In genomic region chr16:84775356-84775755, GRCm38 (mm10) we compare ENCODE assay signal across 10 mouse cellular contexts. TPM values are rescaled to one million over a fixed set of nuclear protein-coding genes. Genes with fewer than 3 reads are reported as not detected.
DNase-seq lines count a peak whose midpoint lies in the region; ATAC-seq and TF ChIP-seq lines count a peak whose summit lies in the region.
"Had no signal": no experiment of that assay in that cellular context is flagged by ENCODE, and none has a peak within 500 bp of the region (broad histone marks: within the 10 kb centered on the region; RNA-seq: fewer than 3 reads in every experiment).

No protein-coding gene starts in this region.

- no peak overlapping the region for H3K9ac ChIP-seq in heart, embryonic 15.5 days
- peak overlapping the region; percentile 61; the same call in 1 of the 2 replicates for H3K9ac ChIP-seq in forebrain, postnatal 0 days
- peak overlapping the region; percentile 95 for H3K9ac ChIP-seq in midbrain, embryonic 11.5 days (ENCODE audit: low read length)

- no peak for TF ChIP-seq CTCF in forebrain, postnatal 0 days (IDR thresholded peaks at IDR 0.05; ENCODE audit: low read depth)

- H3K4me3 ChIP-seq in heart, embryonic 15.5 days = peak overlapping the region; percentile 75
- H3K4me3 ChIP-seq in forebrain, postnatal 0 days (ENCODE audit: low read depth, low read length) = peak overlapping the region; percentile 63
- peak overlapping the region; percentile 77 for H3K4me3 ChIP-seq in midbrain, embryonic 11.5 days (ENCODE audit: low read depth, low read length)

- H3K4me1 ChIP-seq in heart, embryonic 15.5 days (replicated peaks) = peaks cover 15% of the 10 kb centered on the region; the same call in 1 of the 2 replicates
- H3K4me1 ChIP-seq in forebrain, postnatal 0 days (ENCODE audit: insufficient read depth) = peaks cover 6% of the 10 kb centered on the region; the same call in 1 of the 2 replicates
- peaks cover 3% of the 10 kb centered on the region; the same call in 1 of the 2 replicates for H3K4me1 ChIP-seq in midbrain, embryonic 11.5 days (ENCODE audit: control insufficient read depth, insufficient read depth, low read length)

- no peaks in the 10 kb centered on the region for H3K27me3 ChIP-seq in heart, embryonic 15.5 days
- no peaks in the 10 kb centered on the region for H3K27me3 ChIP-seq in forebrain, postnatal 0 days (ENCODE audit: insufficient read depth, low read length)
- H3K27me3 ChIP-seq in midbrain, embryonic 11.5 days (ENCODE audit: control insufficient read depth, insufficient read depth, low read length) = no peaks in the 10 kb centered on the region

- WGBS in heart, embryonic 15.5 days = 41% methylated on average over 11 of the region's 11 CpGs
- WGBS in forebrain, postnatal 0 days = 15% methylated on average over 11 of the region's 11 CpGs
- WGBS in midbrain, embryonic 11.5 days = 24% methylated on average over 11 of the region's 11 CpGs

- H3K36me3 ChIP-seq in heart, embryonic 15.5 days = no peaks in the 10 kb centered on the region
- H3K36me3 ChIP-seq in forebrain, postnatal 0 days (ENCODE audit: insufficient read depth) = no peaks in the 10 kb centered on the region
- H3K36me3 ChIP-seq in midbrain, embryonic 11.5 days (ENCODE audit: control insufficient read depth, insufficient read depth, low read length) = peaks cover 5% of the 10 kb centered on the region
- H3K36me3 ChIP-seq: G1E had no signal

- DNase-seq in heart, postnatal 4 days = no peak
- DNase-seq in Muller cell, postnatal 12 days (ENCODE audit: inconsistent ontology term) = peak; percentile 10
- no peak for DNase-seq in forebrain, postnatal 0 days
- peak; percentile 87 for DNase-seq in midbrain, embryonic 11.5 days (ENCODE audit: low spot score, missing footprints)
- no peak for DNase-seq in spleen, postnatal 36 days (ENCODE audit: low spot score in 2 of 2)
- DNase-seq in gastrocnemius, postnatal 25 days = no peak
- DNase-seq: cerebellum, adult 11 months had no signal

- no peak for ATAC-seq in heart, embryonic 15.5 days (replicated peaks; ENCODE audit: insufficient number of reproducible peaks, insufficient read depth, low FRiP score, low read depth)
- no peak for ATAC-seq in forebrain, postnatal 0 days
- ATAC-seq in midbrain, embryonic 11.5 days (ENCODE audit: low FRiP score) = no peak
- ATAC-seq in cerebellum, adult (ENCODE audit: insufficient number of reproducible peaks, low FRiP score, low TSS enrichment) = no peak

- H3K9me3 ChIP-seq in heart, embryonic 15.5 days (replicated peaks) = no peaks in the 10 kb centered on the region
- H3K9me3 ChIP-seq in forebrain, postnatal 0 days (ENCODE audit: low read length) = 0 out of 2 replicates have a peak, but pooled peaks cover 4% of the 10 kb centered on the region
- no peaks in the 10 kb centered on the region for H3K9me3 ChIP-seq in midbrain, embryonic 11.5 days (ENCODE audit: control insufficient read depth, low read length)

- H3K27ac ChIP-seq in heart, embryonic 15.5 days = no peak overlapping the region
- H3K27ac ChIP-seq in forebrain, postnatal 0 days (ENCODE audit: low read depth, low read length) = no peak overlapping the region
- peak overlapping the region; percentile 99; the same call in 1 of the 2 replicates for H3K27ac ChIP-seq in midbrain, embryonic 11.5 days (ENCODE audit: low read depth, low read length)

- peak overlapping the region; percentile 100 for H3K4me2 ChIP-seq in heart, embryonic 15.5 days
- H3K4me2 ChIP-seq in forebrain, postnatal 0 days (ENCODE audit: low read depth) = peak overlapping the region; percentile 99
- peak overlapping the region; percentile 54 for H3K4me2 ChIP-seq in midbrain, embryonic 11.5 days

RNA-seq across cellular contexts. Expression of gene Jam2, which starts 1.4 kb away (rescaled TPM):
- polyA plus RNA-seq in heart, embryonic 15.5 days (2015; fragmentation: Nextera tagmentation; extraction: Ambion mirVana) = 7.3 and 7.4 TPM in 2 replicates
- 10 to 100 TPM; 32.2 to 33.9 TPM for total RNA-seq in heart, postnatal 4 days (2021)
- 17.4 and 22.4 TPM in 2 replicates for total RNA-seq in forebrain, postnatal 0 days (2014; rRNA removed)
- polyA plus RNA-seq in forebrain, postnatal 0 days (2015; fragmentation: Nextera tagmentation; extraction: Ambion mirVana) = 18.6 and 23.2 TPM in 2 replicates
- 95.1 and 102 TPM in 2 replicates for polyA plus RNA-seq in midbrain, embryonic 11.5 days (2014; fragmentation: Nextera tagmentation; extraction: Ambion mirVana)
- total RNA-seq in gastrocnemius, postnatal 25 days (2021) = 10 to 100 TPM; 13.5 to 18.1 TPM
- polyA plus RNA-seq: G1E had no signal

RNA-seq across cellular contexts. Expression of gene Mrpl39, which starts 39.8 kb away (rescaled TPM):
- 41.3 and 50.4 TPM in 2 replicates for polyA plus RNA-seq in heart, embryonic 15.5 days (2015; fragmentation: Nextera tagmentation; extraction: Ambion mirVana)
- total RNA-seq in heart, postnatal 4 days (2021) = 10 to 100 TPM; 31.7 to 32.2 TPM
- total RNA-seq in forebrain, postnatal 0 days (2014; rRNA removed) = 37.8 and 74.6 TPM in 2 replicates
- 34.5 and 35.4 TPM in 2 replicates for polyA plus RNA-seq in forebrain, postnatal 0 days (2015; fragmentation: Nextera tagmentation; extraction: Ambion mirVana)
- polyA plus RNA-seq in midbrain, embryonic 11.5 days (2014; fragmentation: Nextera tagmentation; extraction: Ambion mirVana) = 60.2 and 60.4 TPM in 2 replicates
- 10 to 100 TPM; 17.3 to 18.7 TPM for total RNA-seq in gastrocnemius, postnatal 25 days (2021)

RNA-seq across cellular contexts. Expression of gene Gabpa, which starts 59.4 kb away (rescaled TPM):
- 31.0 and 31.4 TPM in 2 replicates for polyA plus RNA-seq in heart, embryonic 15.5 days (2015; fragmentation: Nextera tagmentation; extraction: Ambion mirVana)
- total RNA-seq in heart, postnatal 4 days (2021) = 10 to 100 TPM; 50.8 to 51.1 TPM
- total RNA-seq in forebrain, postnatal 0 days (2014; rRNA removed) = 20.7 and 26.8 TPM in 2 replicates
- 7.9 and 10.5 TPM in 2 replicates for polyA plus RNA-seq in forebrain, postnatal 0 days (2015; fragmentation: Nextera tagmentation; extraction: Ambion mirVana)
- polyA plus RNA-seq in midbrain, embryonic 11.5 days (2014; fragmentation: Nextera tagmentation; extraction: Ambion mirVana) = 41.2 and 45.1 TPM in 2 replicates
- 10 to 100 TPM; 20.3 to 22.4 TPM for total RNA-seq in gastrocnemius, postnatal 25 days (2021)

Comparison
In these comparisons a context has a peak if more than half of its experiments do, and no peak if none do; other contexts are left out.
1. DNase-seq: peak in Muller cell, postnatal 12 days (single experiment) and midbrain, embryonic 11.5 days (single experiment); none in heart, postnatal 4 days (single experiment), forebrain, postnatal 0 days (single experiment), spleen, postnatal 36 days (0 of 2) and gastrocnemius, postnatal 25 days (single experiment).
2. Peak in every context shown above with its lines, with median percentiles within 50 percentile points of each other: H3K4me2 ChIP-seq and H3K4me3 ChIP-seq.